ENCODE assay signal across 11 mouse cellular contexts in the genomic region with DNA sequence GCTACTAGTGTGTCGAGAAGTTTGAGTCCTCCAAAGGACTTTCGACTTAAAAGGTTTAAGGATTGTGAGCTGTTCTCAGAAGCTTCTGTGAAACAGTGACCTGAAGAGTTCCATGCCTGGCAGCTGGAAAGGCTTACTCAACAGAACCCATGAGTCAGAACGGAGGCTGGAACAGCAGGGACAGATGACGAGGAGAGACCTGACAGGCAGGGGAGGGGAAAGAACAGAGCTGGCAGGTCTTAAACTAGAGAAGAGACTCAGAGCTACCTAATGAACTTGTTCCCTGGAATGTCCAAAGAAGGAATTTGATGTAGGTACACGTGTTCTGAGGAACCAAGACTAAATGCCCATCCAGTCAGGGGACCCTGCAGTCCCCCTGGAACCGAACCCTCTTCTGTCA. TPM values are rescaled to one million over a fixed set of nuclear protein-coding genes. Genes with fewer than 3 reads are reported as not detected.
A peak's percentile ranks its signal among the peaks of the same experiment; 100 is the strongest.
DNase-seq lines count a peak whose midpoint lies in the region; ATAC-seq and TF ChIP-seq lines count a peak whose summit lies in the region.
"Had no signal": no experiment of that assay in that cellular context is flagged by ENCODE, and none has a peak within 500 bp of the region (broad histone marks: within the 10 kb centered on the region; RNA-seq: fewer than 3 reads in every experiment).

No protein-coding gene starts in this region.

- no peak overlapping the region for H3K4me2 ChIP-seq in lung, postnatal 0 days (replicated peaks; ENCODE audit: low read depth, low read length)
- no peak overlapping the region for H3K4me2 ChIP-seq in midbrain, embryonic 11.5 days
- no peak overlapping the region for H3K4me2 ChIP-seq in forebrain, embryonic 14.5 days (ENCODE audit: low read length)

- peak overlapping the region; percentile 80 for H3K27ac ChIP-seq in lung, postnatal 0 days (ENCODE audit: low read length)
- no peak overlapping the region for H3K27ac ChIP-seq in midbrain, embryonic 11.5 days (ENCODE audit: low read depth, low read length)
- no peak overlapping the region for H3K27ac ChIP-seq in forebrain, embryonic 14.5 days (ENCODE audit: low read depth, low read length)
- H3K27ac ChIP-seq: macrophage had no signal

- DNase-seq in gastrocnemius, postnatal 25 days, result peak; percentile 37
- no peak for DNase-seq in gastrocnemius, postnatal 36 days
- peak; percentile 39 for DNase-seq in NIH3T3 (ENCODE audit: low read depth)
- peak; percentile 51 for DNase-seq in heart, adult 8-10 months (ENCODE audit: low spot score)
- peak; percentile 83 for DNase-seq in lung, postnatal 0 days (ENCODE audit: low spot score)
- DNase-seq in c-Kit-positive CD71-positive TER-119-positive erythroid progenitor cells, embryonic 14.5 days (ENCODE audit: low spot score), result no peak
- no peak for DNase-seq in midbrain, embryonic 11.5 days (ENCODE audit: low spot score, missing footprints)
- DNase-seq in forebrain, embryonic 14.5 days (ENCODE audit: low spot score), result no peak
- DNase-seq: cerebellum, adult 9-10 months had no signal

- no peaks in the 10 kb centered on the region for H3K27me3 ChIP-seq in lung, postnatal 0 days (replicated peaks; ENCODE audit: insufficient read depth, low read length)
- no peaks in the 10 kb centered on the region for H3K27me3 ChIP-seq in midbrain, embryonic 11.5 days (ENCODE audit: control insufficient read depth, insufficient read depth, low read length)
- no peaks in the 10 kb centered on the region for H3K27me3 ChIP-seq in forebrain, embryonic 14.5 days (replicated peaks; ENCODE audit: control insufficient read depth, insufficient read depth, low read length)

- no peak for TF ChIP-seq CTCF in lung, postnatal 0 days (IDR thresholded peaks at IDR 0.05)

- no peaks in the 10 kb centered on the region for H3K9me3 ChIP-seq in lung, postnatal 0 days (ENCODE audit: low read length)
- no peaks in the 10 kb centered on the region for H3K9me3 ChIP-seq in midbrain, embryonic 11.5 days (ENCODE audit: control insufficient read depth, low read length)
- no peaks in the 10 kb centered on the region for H3K9me3 ChIP-seq in forebrain, embryonic 14.5 days (replicated peaks; ENCODE audit: control insufficient read depth, low read length)

- no peaks in the 10 kb centered on the region for H3K36me3 ChIP-seq in lung, postnatal 0 days (ENCODE audit: insufficient read depth, low read length)
- no peaks in the 10 kb centered on the region for H3K36me3 ChIP-seq in midbrain, embryonic 11.5 days (ENCODE audit: control insufficient read depth, insufficient read depth, low read length)
- peaks cover 3% of the 10 kb centered on the region; the same call in 1 of the 2 replicates for H3K36me3 ChIP-seq in forebrain, embryonic 14.5 days (ENCODE audit: control insufficient read depth, insufficient read depth, low read length)

- 56% methylated on average over 6 of the region's 6 CpGs for WGBS in lung, postnatal 0 days
- WGBS in midbrain, embryonic 11.5 days, result 61% methylated on average over 6 of the region's 6 CpGs
- 68% methylated on average over 6 of the region's 6 CpGs for WGBS in forebrain, embryonic 14.5 days

- no peak overlapping the region for H3K4me3 ChIP-seq in lung, postnatal 0 days (ENCODE audit: low read depth, low read length)
- no peak overlapping the region for H3K4me3 ChIP-seq in midbrain, embryonic 11.5 days (ENCODE audit: low read depth, low read length)
- no peak overlapping the region for H3K4me3 ChIP-seq in forebrain, embryonic 14.5 days (ENCODE audit: low read depth, low read length)

- peak; percentile 68 for TF ChIP-seq EP300 in lung, postnatal 0 days (IDR thresholded peaks at IDR 0.05)

- intact Hi-C loops in gastrocnemius, postnatal 36 days (cut with DNase I), result loop anchor here (2.0 kb wide), 1 partner anchor 140 kb away; no protein-coding TSS in a partner anchor

- peak; percentile 82 for ATAC-seq in lung, postnatal 0 days
- no peak for ATAC-seq in midbrain, embryonic 11.5 days (ENCODE audit: low FRiP score)
- no peak for ATAC-seq in forebrain, embryonic 14.5 days
- ATAC-seq: CD4-positive, CD25-positive, alpha-beta regulatory T cell, adult 4 months had no signal

- H3K9ac ChIP-seq in lung, postnatal 0 days (replicated peaks; ENCODE audit: low read depth), result no peak overlapping the region
- no peak overlapping the region for H3K9ac ChIP-seq in midbrain, embryonic 11.5 days (ENCODE audit: low read length)
- H3K9ac ChIP-seq in forebrain, embryonic 14.5 days (ENCODE audit: low read length), result no peak overlapping the region

- no peaks in the 10 kb centered on the region for H3K4me1 ChIP-seq in lung, postnatal 0 days (ENCODE audit: insufficient read depth, low read depth, low read length)
- H3K4me1 ChIP-seq in midbrain, embryonic 11.5 days (ENCODE audit: control insufficient read depth, insufficient read depth, low read length), result no peaks in the 10 kb centered on the region; the same call in 1 of the 2 replicates
- no peaks in the 10 kb centered on the region for H3K4me1 ChIP-seq in forebrain, embryonic 14.5 days (ENCODE audit: control insufficient read depth, insufficient read depth, low read length)

RNA-seq across cellular contexts. Expression of a gene that starts 41.3 kb away (rescaled TPM):
- 10 to 100 TPM; 23.4 to 25.3 TPM for total RNA-seq in gastrocnemius, postnatal 25 days (2021)
- total RNA-seq in gastrocnemius, postnatal 36 days (2021), result 10 to 100 TPM; 21.2 to 26.6 TPM
- 10 to 100 TPM; 23.4 to 28.6 (median 26.0) TPM for total RNA-seq in heart, adult 8-10 months (2022)
- 15.1 and 16.1 TPM in 2 replicates for polyA plus RNA-seq in lung, postnatal 0 days (2015; fragmentation: Nextera tagmentation; extraction: Ambion mirVana)
- polyA plus RNA-seq in midbrain, embryonic 11.5 days (2014; fragmentation: Nextera tagmentation; extraction: Ambion mirVana), result 15.6 and 17.2 TPM in 2 replicates
- 29.9 and 30.2 TPM in 2 replicates for polyA plus RNA-seq in forebrain, embryonic 14.5 days (2014; fragmentation: Nextera tagmentation; extraction: Ambion mirVana)

RNA-seq across cellular contexts. Expression of a gene that starts 53.0 kb away (rescaled TPM):
- 10 to 100 TPM; 22.2 to 24.3 TPM for total RNA-seq in gastrocnemius, postnatal 25 days (2021)
- 10 to 100 TPM; 22.9 to 24.5 TPM for total RNA-seq in gastrocnemius, postnatal 36 days (2021)
- total RNA-seq in heart, adult 8-10 months (2022), result 10 to 100 TPM; 28.5 to 33.9 (median 30.6) TPM
- polyA plus RNA-seq in lung, postnatal 0 days (2015; fragmentation: Nextera tagmentation; extraction: Ambion mirVana), result 11.8 and 12.1 TPM in 2 replicates
- 50.9 and 51.6 TPM in 2 replicates for polyA plus RNA-seq in midbrain, embryonic 11.5 days (2014; fragmentation: Nextera tagmentation; extraction: Ambion mirVana)
- polyA plus RNA-seq in forebrain, embryonic 14.5 days (2014; fragmentation: Nextera tagmentation; extraction: Ambion mirVana), result 45.8 and 49.9 TPM in 2 replicates

Comparison
In these comparisons a context has a peak if more than half of its experiments do, and no peak if none do; other contexts are left out.
1. DNase-seq: peak in gastrocnemius, postnatal 25 days (single experiment), NIH3T3 (single experiment), heart, adult 8-10 months (single experiment) and lung, postnatal 0 days (single experiment); none in gastrocnemius, postnatal 36 days (0 of 2), c-Kit-positive CD71-positive TER-119-positive erythroid progenitor cells, embryonic 14.5 days (single experiment), midbrain, embryonic 11.5 days (single experiment) and forebrain, embryonic 14.5 days (single experiment).